Mouse (Mus musculus): Measurements from ENCODE around the gene Chst15. TPM values are rescaled to one million over a fixed set of nuclear protein-coding genes. Genes with fewer than 3 reads are reported as not detected.

Gene Chst15
- polyA plus RNA-seq, 1 experiment: 34.6 TPM

DNA sequence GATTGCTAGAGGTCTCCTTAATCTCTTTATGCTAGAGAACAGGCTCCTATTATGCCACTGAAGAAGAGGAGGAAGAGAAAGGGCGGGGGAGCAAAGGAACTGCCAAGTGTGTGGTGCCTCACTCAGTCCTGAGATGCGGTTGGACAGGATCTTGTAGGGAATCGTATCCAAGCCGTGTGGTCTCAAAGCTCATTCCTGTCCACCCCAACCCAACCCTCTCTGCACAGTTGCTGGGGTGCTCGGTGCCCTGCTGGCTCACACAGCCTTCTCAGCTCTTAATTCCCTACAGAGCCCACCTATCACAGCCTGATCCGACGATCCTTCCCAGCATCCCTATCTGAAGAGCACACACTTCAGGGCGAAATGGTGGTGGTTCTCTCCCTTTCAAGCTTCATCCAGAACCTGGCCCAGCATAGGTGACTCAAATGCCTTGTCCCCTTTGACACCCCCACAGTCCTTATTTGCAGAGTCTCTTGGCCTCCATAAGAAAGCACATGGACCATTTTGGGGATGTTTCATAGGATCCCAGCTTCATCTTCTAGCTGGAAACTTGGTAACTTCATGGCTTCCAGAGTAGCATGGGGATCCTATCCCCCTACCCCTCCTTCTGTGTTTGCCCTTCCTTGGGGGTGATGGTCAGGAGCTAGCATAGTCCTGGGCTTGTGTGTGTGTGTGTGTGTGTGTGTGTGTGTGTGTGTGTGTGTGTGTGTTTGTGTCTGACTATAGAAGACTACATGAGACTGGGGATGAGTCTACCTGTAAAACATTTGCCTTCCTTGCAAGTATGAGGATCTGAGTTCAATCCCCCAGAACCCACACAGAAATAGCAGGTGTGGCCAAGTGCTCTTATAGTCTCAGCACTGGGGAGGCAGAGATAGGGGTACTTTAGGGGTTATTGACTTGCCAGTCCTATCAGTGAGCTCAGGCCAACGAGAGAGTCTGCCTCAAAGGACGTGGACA lies 40.1 kb upstream of the Chst15 start:
- 60% methylated on average over 10 of the region's 10 CpGs for WGBS
- Histone ChIP-seq H3K4me1 (ENCODE audit: control insufficient read depth, insufficient read depth, low read length) (peaks cover 15% of the 10 kb centered on the region), H3K27ac (ENCODE audit: control insufficient read depth, insufficient read depth, low read depth, low read length, poor library complexity) (peak overlapping the region; percentile 74), H3K4me3 (replicated peaks; ENCODE audit: control insufficient read depth, low read depth, low read length) (no peak overlapping the region)
- TF ChIP-seq CTCF (IDR thresholded peaks at IDR 0.05; ENCODE audit: control insufficient read depth, insufficient read depth, low read length) (no peak), POLR2A (IDR thresholded peaks at IDR 0.05; ENCODE audit: borderline replicate concordance, control insufficient read depth, low read depth, low read length) (no peak)

GRCm38 (mm10) chr7:132356185-132356584 lies 39.2 kb upstream of the Chst15 start:
- Histone ChIP-seq H3K27ac (ENCODE audit: control insufficient read depth, insufficient read depth, low read depth, low read length, poor library complexity) (peak overlapping the region; percentile 67; the same call in 1 of the 2 replicates), H3K4me1 (ENCODE audit: control insufficient read depth, insufficient read depth, low read length) (peaks cover 15% of the 10 kb centered on the region), H3K4me3 (replicated peaks; ENCODE audit: control insufficient read depth, low read depth, low read length) (no peak overlapping the region)
- 37% methylated on average over 8 of the region's 8 CpGs for WGBS
- TF ChIP-seq POLR2A (IDR thresholded peaks at IDR 0.05; ENCODE audit: borderline replicate concordance, control insufficient read depth, low read depth, low read length) (no peak), CTCF (IDR thresholded peaks at IDR 0.05; ENCODE audit: control insufficient read depth, insufficient read depth, low read length) (no peak)

GRCm38 (mm10) chr7:132355767-132356166 lies 38.7 kb upstream of the Chst15 start:
- Histone ChIP-seq H3K4me1 (ENCODE audit: control insufficient read depth, insufficient read depth, low read length) (peaks cover 14% of the 10 kb centered on the region), H3K4me3 (replicated peaks; ENCODE audit: control insufficient read depth, low read depth, low read length) (no peak overlapping the region), H3K27ac (ENCODE audit: control insufficient read depth, insufficient read depth, low read depth, low read length, poor library complexity) (peak overlapping the region; percentile 67)
- TF ChIP-seq POLR2A (IDR thresholded peaks at IDR 0.05; ENCODE audit: borderline replicate concordance, control insufficient read depth, low read depth, low read length) (no peak), CTCF (IDR thresholded peaks at IDR 0.05; ENCODE audit: control insufficient read depth, insufficient read depth, low read length) (no peak)
- 67% methylated on average over 6 of the region's 6 CpGs for WGBS

GRCm38 (mm10) chr7:132349075-132349572 lies 32.1 kb upstream of the Chst15 start:
- no peak for TF ChIP-seq POLR2A (IDR thresholded peaks at IDR 0.05; ENCODE audit: borderline replicate concordance, control insufficient read depth, low read depth, low read length)
- TF ChIP-seq CTCF (IDR thresholded peaks at IDR 0.05; ENCODE audit: control insufficient read depth, insufficient read depth, low read length): no peak
- WGBS: 81% methylated on average over 6 of the region's 6 CpGs
- Histone ChIP-seq H3K4me3 (replicated peaks; ENCODE audit: control insufficient read depth, low read depth, low read length) (no peak overlapping the region), H3K4me1 (ENCODE audit: control insufficient read depth, insufficient read depth, low read length) (peaks cover 2% of the 10 kb centered on the region; the same call in 1 of the 2 replicates), H3K27ac (ENCODE audit: control insufficient read depth, insufficient read depth, low read depth, low read length, poor library complexity) (no peak overlapping the region)

DNA sequence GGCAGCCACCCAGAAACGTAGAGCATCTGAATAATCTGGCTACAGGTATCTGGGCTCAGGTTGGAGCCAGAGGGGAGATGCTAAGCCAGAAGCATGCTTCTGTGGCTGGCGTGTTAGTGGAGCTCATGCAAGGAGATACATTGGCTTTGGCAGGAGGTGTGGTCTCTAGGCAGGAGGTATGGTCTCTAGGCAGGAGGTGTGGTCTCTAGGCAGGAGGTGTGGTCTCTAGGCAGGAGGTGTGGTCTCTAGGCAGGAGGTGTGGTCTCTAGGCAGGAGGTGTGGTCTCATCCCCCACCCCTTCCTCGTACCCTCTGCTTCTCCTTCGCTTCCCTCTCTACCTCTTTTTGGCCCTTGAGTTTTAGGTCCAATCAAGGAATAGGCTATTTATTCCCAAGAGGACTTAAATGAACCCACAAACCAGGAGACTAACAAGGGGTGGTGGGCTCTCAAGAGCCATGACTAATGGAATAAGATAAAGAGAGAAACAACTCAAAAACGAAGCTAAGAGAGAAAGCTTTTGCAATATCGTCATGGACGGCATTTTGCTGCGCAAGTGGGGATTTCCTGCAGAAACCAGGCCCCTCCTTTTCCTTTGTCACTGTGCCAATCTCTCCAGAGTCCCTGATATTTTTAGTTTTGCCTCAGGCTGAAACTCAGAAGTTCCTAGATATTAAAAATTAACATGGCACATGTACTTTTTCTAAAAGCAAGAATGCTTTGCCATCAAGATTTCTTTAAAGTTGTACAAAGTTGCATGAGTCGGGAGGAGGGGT lies 30.4 kb upstream of the Chst15 start:
- 24% methylated on average over 9 of the region's 9 CpGs for whole genome bisulfite sequencing
- no peak overlapping the region for H3K27ac ChIP-seq (ENCODE audit: control insufficient read depth, insufficient read depth, low read depth, low read length, poor library complexity)
- TF ChIP-seq POLR2A (IDR thresholded peaks at IDR 0.05; ENCODE audit: borderline replicate concordance, control insufficient read depth, low read depth, low read length) (no peak), CTCF (IDR thresholded peaks at IDR 0.05; ENCODE audit: control insufficient read depth, insufficient read depth, low read length) (no peak)
- H3K4me1 ChIP-seq (ENCODE audit: control insufficient read depth, insufficient read depth, low read length): peaks cover 2% of the 10 kb centered on the region; the same call in 1 of the 2 replicates
- no peak overlapping the region for H3K4me3 ChIP-seq (replicated peaks; ENCODE audit: control insufficient read depth, low read depth, low read length)

DNA sequence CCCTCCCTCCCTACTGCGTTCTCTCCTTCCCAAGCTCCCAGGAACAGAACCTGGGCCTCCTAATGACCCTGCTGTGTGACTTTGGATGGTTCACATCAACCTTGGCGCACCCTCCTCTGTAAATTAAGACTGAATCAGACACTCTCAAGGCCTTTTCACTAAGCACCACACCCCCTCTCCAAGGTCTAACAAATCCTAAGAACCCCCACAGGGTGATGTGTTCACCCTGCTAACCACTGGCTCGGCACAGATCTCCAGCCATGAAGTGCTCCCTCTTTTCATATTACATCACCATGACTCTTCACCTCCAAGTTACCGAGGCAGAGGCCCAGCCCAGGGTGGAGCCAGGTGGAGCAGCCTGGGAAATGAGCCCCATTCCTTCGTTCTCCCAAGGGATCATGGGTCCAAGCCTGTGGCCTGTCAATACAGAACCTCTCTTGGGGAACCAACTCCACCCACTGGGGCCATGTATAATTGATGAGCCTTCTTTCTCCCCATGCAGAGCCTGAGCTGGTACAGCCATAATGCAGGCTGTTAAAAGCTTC lies 28.6 kb upstream of the Chst15 start:
- 72% methylated on average over 5 of the region's 5 CpGs for WGBS
- Histone ChIP-seq H3K27ac (ENCODE audit: control insufficient read depth, insufficient read depth, low read depth, low read length, poor library complexity) (no peak overlapping the region), H3K4me1 (ENCODE audit: control insufficient read depth, insufficient read depth, low read length) (peaks cover 2% of the 10 kb centered on the region; the same call in 1 of the 2 replicates), H3K4me3 (replicated peaks; ENCODE audit: control insufficient read depth, low read depth, low read length) (no peak overlapping the region)
- TF ChIP-seq CTCF (IDR thresholded peaks at IDR 0.05; ENCODE audit: control insufficient read depth, insufficient read depth, low read length): no peak
- no peak for TF ChIP-seq POLR2A (IDR thresholded peaks at IDR 0.05; ENCODE audit: borderline replicate concordance, control insufficient read depth, low read depth, low read length)

GRCm38 (mm10) chr7:132344606-132345005 lies 27.6 kb upstream of the Chst15 start:
- TF ChIP-seq POLR2A (IDR thresholded peaks at IDR 0.05; ENCODE audit: borderline replicate concordance, control insufficient read depth, low read depth, low read length) (no peak), CTCF (IDR thresholded peaks at IDR 0.05; ENCODE audit: control insufficient read depth, insufficient read depth, low read length) (no peak)
- whole genome bisulfite sequencing: 76% methylated on average over 4 of the region's 4 CpGs
- Histone ChIP-seq H3K4me3 (replicated peaks; ENCODE audit: control insufficient read depth, low read depth, low read length) (no peak overlapping the region), H3K4me1 (ENCODE audit: control insufficient read depth, insufficient read depth, low read length) (peaks cover 2% of the 10 kb centered on the region; the same call in 1 of the 2 replicates), H3K27ac (ENCODE audit: control insufficient read depth, insufficient read depth, low read depth, low read length, poor library complexity) (no peak overlapping the region)

Data from bone marrow, adult 2 months (tissue).